Mouse (Mus musculus) cerebellum, adult 2 months (tissue): Measurements from ENCODE around the gene Ppt2.

Experiments
- CTCF ChIP-seq: fragments of 200-500 bp; IDR thresholded peaks from 2 replicates; pipeline ENCODE4 v1.5.1; 2011; ENCODE audit warnings: low read depth, mild to moderate bottlenecking, control low read depth, low read length, moderate library complexity, borderline replicate concordance; ENCODE audit not compliant: insufficient read depth
- POLR2A ChIP-seq: fragments of 200-500 bp; IDR thresholded peaks from 2 replicates; pipeline ENCODE4 v1.6.1; 2011; ENCODE audit warnings: low read length, control low read depth, borderline replicate concordance; ENCODE audit not compliant: insufficient read depth

GRCm38 (mm10) chr17:34671151-34672066 is 43.1 kb upstream of the Ppt2 start:
- TF ChIP-seq CTCF = no peak
- TF ChIP-seq POLR2A = no peak
